Mouse (Mus musculus) heart, postnatal 0 days (tissue): ENCODE data around the gene Pigk. TPM values are rescaled to one million over a fixed set of nuclear protein-coding genes. Genes with fewer than 3 reads are reported as not detected.

ENCODE experiments used
- ATAC-seq: fragments of 200-750 bp; cut with Nextera tagmentation; 2 replicates; pipeline ENCODE4 v1.8.0; 2017; ENCODE audit warnings: low read depth, moderate number of reproducible peaks, moderate library complexity; ENCODE audit not compliant: insufficient read depth
- DNase-seq: peaks from one replicate; pipeline ENCODE4 v3.0.0-alpha.2; 2016; ENCODE audit warnings: low spot score
- H3K27ac ChIP-seq: fragments of 300-500 bp; sonication (generic); 2 replicates; pipeline ENCODE4 v1.5.1; 2014; ENCODE audit warnings: low read depth, mild to moderate bottlenecking
- H3K27me3 ChIP-seq: fragments of 300-500 bp; sonication (generic); 2 replicates; pipeline ENCODE4 v1.6.1; 2014; ENCODE audit warnings: low read length, mixed read lengths; ENCODE audit not compliant: control insufficient read depth, insufficient read depth
- H3K36me3 ChIP-seq: fragments of 300-500 bp; sonication (generic); replicated peaks from 2 replicates; pipeline ENCODE4 v1.6.1; 2014; ENCODE audit warnings: low read length, mixed read lengths; ENCODE audit not compliant: control insufficient read depth, insufficient read depth
- H3K4me1 ChIP-seq: fragments of 300-500 bp; sonication (generic); 2 replicates; pipeline ENCODE4 v1.6.1; 2014; ENCODE audit warnings: antibody characterized with exemption; ENCODE audit not compliant: control insufficient read depth, insufficient read depth
- H3K4me2 ChIP-seq: fragments of 300-500 bp; sonication (generic); 2 replicates; pipeline ENCODE4 v1.6.1; 2014; ENCODE audit warnings: low read depth, mild to moderate bottlenecking, low read length, moderate library complexity
- H3K4me3 ChIP-seq: fragments of 300-500 bp; sonication (generic); 2 replicates; pipeline ENCODE4 v1.5.1; 2014; ENCODE audit warnings: low read depth, low read length
- H3K9ac ChIP-seq: fragments of 300-500 bp; sonication (generic); replicated peaks from 2 replicates; pipeline ENCODE4 v1.6.1; 2014; ENCODE audit warnings: low read depth, low read length, mixed read lengths
- H3K9me3 ChIP-seq: fragments of 300-500 bp; sonication (generic); replicated peaks from 2 replicates; pipeline ENCODE4 v1.6.1; 2016; ENCODE audit warnings: low read length; ENCODE audit not compliant: control insufficient read depth
- CTCF ChIP-seq: IDR thresholded peaks from 2 replicates; pipeline ENCODE4 v1.5.1; 2016; ENCODE audit warnings: antibody characterized with exemption, control low read depth, low read depth
- EP300 ChIP-seq: IDR thresholded peaks from 2 replicates; pipeline ENCODE4 v1.6.1; 2016; ENCODE audit warnings: antibody characterized with exemption, low read depth
- WGBS: fragments of 180-500 bp; shearing (Covaris S2); extraction: QIAGEN DNeasy Blood & Tissue Kit; methylation state at CpG from one replicate; pipeline ENCODE4 v1.1.7; 2014; 5-methylcytosine and 5-hydroxymethylcytosine counted together
- polyA plus RNA-seq: library from polyadenylated mRNA; unstranded; fragments of >200 nt; fragmentation: Nextera tagmentation; extraction: Ambion mirVana; gene quantifications from 2 replicates; pipeline ENCODE4 v1.2.1, GENCODE M21; 2015
- total RNA-seq: library from RNA; depleted of rRNA; stranded (reverse); fragments of >200 nt; gene quantifications from 2 replicates; pipeline ENCODE4 v1.2.3, GENCODE M21; 2014; ENCODE audit warnings: low replicate concordance

The Pigk gene
- total and polyA plus RNA-seq, 2 experiments from 2014 or later = 17.8 to 28.4 TPM

DNA sequence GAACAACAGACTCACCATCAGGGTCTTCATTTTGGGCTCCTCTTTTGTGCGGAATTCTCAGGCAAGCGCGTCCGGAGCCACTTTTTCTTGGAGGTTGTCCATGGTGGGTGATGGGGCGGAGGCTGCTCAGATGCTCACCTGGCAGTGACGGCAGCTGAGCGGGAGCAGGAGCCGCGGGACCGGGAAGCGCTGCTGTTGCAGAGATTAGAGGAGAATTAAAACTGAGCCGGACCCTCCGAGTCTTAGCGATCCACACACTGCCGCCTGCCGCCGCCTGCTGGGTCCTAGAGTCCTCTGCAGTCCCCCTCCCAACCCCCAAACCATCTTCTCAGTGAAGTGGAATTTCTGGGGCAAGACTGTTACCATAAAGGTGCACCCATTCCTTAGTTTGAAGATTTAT lies 268.1 kb downstream of the Pigk start, which contains the start of gene St6galnac5:
St6galnac5 (minus strand) TSS at position 259 of the 400 bp plus-strand sequence.
- DNase-seq = no peak
- H3K4me3 ChIP-seq = peak within 1 kb of the TSS; percentile 14
- TF ChIP-seq CTCF (no peak), EP300 (no peak)
- no peak for ATAC-seq
- 1% methylated on average over 17 of the region's 17 CpGs for WGBS
- no peaks in the 10 kb centered on the region for H3K36me3 ChIP-seq
- H3K4me2 ChIP-seq = peak within 1 kb of the TSS; percentile 46
- peaks cover 43% of the 10 kb centered on the region for H3K27me3 ChIP-seq
- H3K9ac ChIP-seq = no peak within 1 kb of the TSS
- H3K9me3 ChIP-seq = no peaks in the 10 kb centered on the region
- H3K4me1 ChIP-seq = 0 out of 2 replicates have a peak, but pooled peaks cover 8% of the 10 kb centered on the region
- no peak within 1 kb of the TSS for H3K27ac ChIP-seq

DNA sequence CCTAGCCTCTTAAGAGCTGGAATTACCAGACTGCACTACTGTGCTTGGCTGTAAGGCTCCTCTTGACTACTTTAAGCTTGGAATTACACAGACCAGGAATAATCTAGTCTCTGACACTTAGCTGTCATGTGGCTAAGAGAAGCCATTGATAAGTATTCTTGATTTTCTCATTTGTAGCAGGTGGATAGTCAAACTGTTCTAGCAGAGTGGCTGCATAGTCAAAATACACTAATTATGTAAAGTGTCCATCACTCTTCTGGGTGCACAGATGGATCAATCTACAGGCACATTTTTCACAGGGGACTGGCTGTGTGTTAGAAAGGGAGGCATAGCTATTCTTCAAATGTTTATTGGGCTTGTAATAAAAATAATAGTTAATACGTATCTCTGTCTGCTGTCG lies 276.9 kb downstream of the Pigk start:
- WGBS = 85% methylated on average over 2 of the region's 2 CpGs
- no peaks in the 10 kb centered on the region for H3K36me3 ChIP-seq
- no peaks in the 10 kb centered on the region for H3K9me3 ChIP-seq
- H3K9ac ChIP-seq = no peak overlapping the region
- no peak overlapping the region for H3K27ac ChIP-seq
- no peak overlapping the region for H3K4me2 ChIP-seq
- TF ChIP-seq EP300 (no peak), CTCF (no peak)
- DNase-seq = no peak
- H3K4me3 ChIP-seq = no peak overlapping the region
- ATAC-seq = no peak
- H3K27me3 ChIP-seq = no peaks in the 10 kb centered on the region
- no peaks in the 10 kb centered on the region for H3K4me1 ChIP-seq

GRCm38 (mm10) chr3:152993608-152994007 lies 279.7 kb downstream of the Pigk start:
- Histone ChIP-seq H3K9me3 (no peaks in the 10 kb centered on the region), H3K4me2 (no peak overlapping the region), H3K27ac (no peak overlapping the region), H3K9ac (no peak overlapping the region), H3K36me3 (no peaks in the 10 kb centered on the region), H3K4me1 (no peaks in the 10 kb centered on the region), H3K27me3 (no peaks in the 10 kb centered on the region), H3K4me3 (no peak overlapping the region)
- DNase-seq (no peak), ATAC-seq (no peak)
- WGBS = 48% methylated on average over 5 of the region's 5 CpGs
- TF ChIP-seq CTCF (no peak), EP300 (no peak)

GRCm38 (mm10) chr3:152998106-152998505 lies 284.2 kb downstream of the Pigk start:
- no peak overlapping the region for H3K4me3 ChIP-seq
- no peak for DNase-seq
- H3K27ac ChIP-seq = no peak overlapping the region
- H3K4me2 ChIP-seq = no peak overlapping the region
- ATAC-seq = no peak
- no peak for TF ChIP-seq CTCF
- no peak for TF ChIP-seq EP300
- H3K9me3 ChIP-seq = no peaks in the 10 kb centered on the region
- WGBS = 48% methylated on average over 5 of the region's 5 CpGs
- H3K27me3 ChIP-seq = no peaks in the 10 kb centered on the region
- H3K9ac ChIP-seq = no peak overlapping the region
- H3K4me1 ChIP-seq = no peaks in the 10 kb centered on the region
- no peaks in the 10 kb centered on the region for H3K36me3 ChIP-seq

GRCm38 (mm10) chr3:152998901-152999300 lies 285.0 kb downstream of the Pigk start:
- no peak overlapping the region for H3K27ac ChIP-seq

DNA sequence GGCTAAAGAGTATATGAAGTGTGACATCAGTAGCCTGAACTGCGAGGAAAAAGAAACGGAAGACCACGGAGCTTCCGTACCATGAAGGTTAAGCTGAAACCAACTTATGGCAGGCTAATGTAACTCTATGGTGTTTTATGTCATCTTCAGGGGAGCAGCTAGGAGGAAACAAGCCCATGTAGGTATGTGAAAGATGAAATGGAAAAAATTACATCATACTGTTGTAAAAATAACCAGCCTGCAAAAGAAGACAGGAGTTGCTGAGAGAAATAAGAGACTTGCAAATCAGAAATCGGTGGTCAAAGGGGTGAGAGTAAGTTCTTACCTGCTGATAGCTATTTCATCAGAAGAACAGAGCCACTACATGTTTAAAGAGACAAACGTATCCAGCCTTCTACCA lies 293.0 kb downstream of the Pigk start:
- no peak overlapping the region for H3K27ac ChIP-seq
- DNase-seq (no peak), ATAC-seq (no peak)
- no peaks in the 10 kb centered on the region for H3K27me3 ChIP-seq
- H3K9me3 ChIP-seq = no peaks in the 10 kb centered on the region
- no peak overlapping the region for H3K4me3 ChIP-seq
- no peak for TF ChIP-seq EP300
- TF ChIP-seq CTCF = no peak
- no peaks in the 10 kb centered on the region for H3K36me3 ChIP-seq
- 68% methylated on average over 6 of the region's 6 CpGs for WGBS
- H3K9ac ChIP-seq = no peak overlapping the region
- H3K4me1 ChIP-seq = no peaks in the 10 kb centered on the region
- H3K4me2 ChIP-seq = no peak overlapping the region

More at GRCm38 (mm10) chr3:152998901-152999300, 285.0 kb downstream of the Pigk start:
- no peaks in the 10 kb centered on the region for H3K27me3 ChIP-seq
- DNase-seq (no peak), ATAC-seq (no peak)
- H3K4me3 ChIP-seq = no peak overlapping the region
- H3K4me2 ChIP-seq = no peak overlapping the region
- no peak overlapping the region for H3K9ac ChIP-seq
- no peaks in the 10 kb centered on the region for H3K36me3 ChIP-seq
- 67% methylated on average over 5 of the region's 5 CpGs for WGBS
- no peaks in the 10 kb centered on the region for H3K4me1 ChIP-seq
- TF ChIP-seq CTCF (no peak), EP300 (no peak)
- H3K9me3 ChIP-seq = no peaks in the 10 kb centered on the region
